Mouse (Mus musculus): ENCODE data around the gene Bend5.

Bend5 gene

DNA sequence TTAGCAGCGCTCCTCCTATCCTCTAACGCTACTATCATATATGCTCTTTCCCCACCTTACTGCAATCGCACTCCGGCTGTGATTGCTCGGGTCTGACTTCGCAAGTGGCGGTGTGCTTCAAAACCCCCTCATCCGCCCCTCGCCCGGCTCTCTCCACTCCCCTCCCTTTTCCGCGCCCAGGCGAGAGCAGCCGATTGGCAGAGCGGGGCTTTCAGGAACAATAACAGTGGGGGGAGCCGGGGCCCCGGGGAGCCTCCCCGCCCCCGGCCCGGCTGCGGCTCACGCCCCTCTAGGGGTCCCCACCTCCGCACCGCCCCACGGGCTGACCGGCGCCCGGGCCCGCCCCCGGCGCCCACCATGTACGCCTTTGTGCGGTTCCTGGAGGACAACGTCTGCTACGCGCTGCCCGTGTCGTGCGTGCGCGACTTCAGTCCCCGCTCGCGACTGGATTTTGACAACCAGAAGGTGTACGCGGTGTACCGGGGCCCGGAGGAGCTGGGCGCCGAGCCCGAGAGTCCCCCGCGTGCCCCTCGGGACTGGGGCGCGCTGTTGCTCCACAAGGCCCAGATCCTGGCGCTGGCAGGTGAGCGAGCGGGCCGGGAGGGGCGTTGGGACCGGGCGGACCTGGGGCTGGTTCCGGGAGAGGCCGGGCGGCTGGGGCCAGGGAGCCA, at the start of gene Bend5:
Bend5 (plus strand) TSS at position 189 of the 671 bp plus-strand sequence.
- DNase-seq: peak; percentile 86 to 90

GRCm38 (mm10) chr4:111367771-111368170, 47.0 kb upstream of the Bend5 start:
- no peak for DNase-seq

- DNase-seq: peak; percentile 56 to 68
Measured at GRCm38 (mm10) chr4:111377159-111377558, 37.6 kb upstream of the Bend5 start.

GRCm38 (mm10) chr4:111378071-111378470, 36.7 kb upstream of the Bend5 start:
- DNase-seq: no peak

DNA sequence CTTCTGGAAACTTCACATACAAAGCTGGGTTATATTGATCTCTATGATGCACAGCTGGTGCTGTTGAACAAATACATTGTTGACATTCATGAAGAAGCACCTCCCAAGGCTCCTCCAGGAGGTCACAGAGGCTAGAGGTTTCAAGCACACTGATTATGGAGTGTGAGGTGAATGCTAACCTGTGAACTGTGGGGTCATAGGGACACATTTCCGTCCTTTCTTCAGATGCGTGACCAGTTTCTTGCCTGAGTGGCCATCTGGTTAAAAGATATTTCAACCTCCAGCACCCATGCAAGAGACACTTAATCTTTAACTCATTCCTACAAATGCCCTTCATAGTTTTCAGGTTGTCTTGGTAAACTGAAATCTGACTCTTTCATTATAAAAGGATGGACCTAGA, 31.7 kb upstream of the Bend5 start:
- peak; percentile 2 to 10 for DNase-seq

DNA sequence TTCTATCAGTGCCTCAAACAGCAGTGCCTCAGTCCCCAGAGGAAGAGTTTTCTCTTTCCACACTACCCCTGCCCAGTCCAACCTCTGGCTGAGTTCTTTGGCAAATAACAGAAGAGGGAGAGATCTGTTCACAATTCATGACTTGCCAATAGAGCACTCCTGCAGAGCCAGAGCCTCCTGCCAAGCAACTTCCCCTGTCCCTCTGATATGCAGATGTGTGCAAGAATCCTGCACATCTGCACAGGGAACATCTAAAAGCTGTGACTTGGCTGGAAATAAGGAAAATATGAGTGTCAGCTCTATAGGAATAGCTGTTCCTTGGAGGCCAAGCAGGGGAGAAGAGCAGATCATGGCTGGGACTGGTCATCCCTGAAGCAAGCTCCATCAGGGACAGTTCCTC, 24.1 kb upstream of the Bend5 start:
- DNase-seq: no peak

GRCm38 (mm10) chr4:111399784-111400183, 15.0 kb upstream of the Bend5 start:
- no peak for DNase-seq

- no peak for DNase-seq
Measured at GRCm38 (mm10) chr4:111400676-111401075, 14.1 kb upstream of the Bend5 start.

DNA sequence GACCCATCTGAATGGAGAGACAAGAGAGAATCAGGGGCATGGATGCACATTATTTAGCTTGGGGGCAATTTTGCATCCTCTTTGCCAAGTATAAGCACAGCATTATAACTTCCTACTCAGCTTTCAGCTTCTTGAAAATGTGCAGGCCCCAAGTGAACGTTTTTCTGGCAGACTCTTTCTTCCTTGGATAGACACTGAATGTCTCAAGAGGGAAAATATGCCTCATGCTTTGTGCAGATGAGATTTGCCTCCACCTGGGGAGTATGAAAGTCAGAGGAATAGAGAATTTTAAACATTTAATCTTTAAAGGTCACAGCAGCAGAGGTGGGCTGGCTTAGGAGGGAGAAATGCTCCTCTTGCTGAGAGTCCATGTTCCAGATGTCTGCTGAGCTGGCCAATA, 11.6 kb upstream of the Bend5 start:
- no peak for DNase-seq

DNA sequence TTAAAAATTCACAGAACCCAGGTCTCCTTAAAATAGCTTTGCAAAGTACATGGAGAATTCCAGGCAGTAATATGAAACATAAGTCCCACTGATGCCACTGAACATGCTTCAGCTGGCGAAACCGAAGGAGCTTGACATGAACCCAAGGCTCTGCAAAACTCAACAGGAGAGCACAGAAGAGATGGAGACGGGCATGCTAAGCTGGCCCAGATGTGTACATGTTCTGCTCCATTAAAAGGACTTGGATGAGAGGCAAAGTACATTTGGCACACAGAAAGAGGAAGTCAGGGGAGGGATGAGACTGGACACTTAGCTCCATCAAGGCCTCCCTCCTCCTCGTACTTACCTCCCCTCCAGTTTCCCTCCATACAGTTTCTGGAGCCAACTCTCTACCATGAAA, 4.1 kb upstream of the Bend5 start:
- no peak for DNase-seq

GRCm38 (mm10) chr4:111414399-111414798, 407 bp upstream of the Bend5 start:
- DNase-seq: peak in 1 of 2 experiments; percentile 23

DNA sequence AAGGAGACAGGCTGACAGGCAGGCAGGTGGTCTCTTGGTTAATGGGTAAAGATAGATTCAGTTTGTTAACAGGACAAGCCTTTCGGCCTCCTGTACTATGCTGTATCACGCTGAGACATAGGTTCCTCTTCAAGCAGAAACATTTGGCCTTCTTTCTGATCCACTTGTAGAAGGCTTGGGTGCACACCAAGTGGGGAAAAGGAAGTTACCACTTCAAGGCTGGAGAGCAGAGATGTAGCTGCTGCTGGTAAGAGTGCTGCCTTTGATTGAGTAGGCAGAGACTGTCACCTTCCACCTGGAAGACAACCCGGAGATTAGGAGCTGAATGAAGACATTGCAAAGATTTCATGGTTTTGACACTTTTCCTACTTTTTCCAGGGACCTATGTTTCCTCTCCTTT, 1.3 kb downstream of the Bend5 start:
- DNase-seq: no peak

GRCm38 (mm10) chr4:111416551-111416950, 1.7 kb downstream of the Bend5 start:
- DNase-seq: no peak

- DNase-seq: no peak
Measured at GRCm38 (mm10) chr4:111417716-111418115, 2.9 kb downstream of the Bend5 start.

- DNase-seq: no peak
Measured at GRCm38 (mm10) chr4:111419476-111419875, 4.7 kb downstream of the Bend5 start.

DNA sequence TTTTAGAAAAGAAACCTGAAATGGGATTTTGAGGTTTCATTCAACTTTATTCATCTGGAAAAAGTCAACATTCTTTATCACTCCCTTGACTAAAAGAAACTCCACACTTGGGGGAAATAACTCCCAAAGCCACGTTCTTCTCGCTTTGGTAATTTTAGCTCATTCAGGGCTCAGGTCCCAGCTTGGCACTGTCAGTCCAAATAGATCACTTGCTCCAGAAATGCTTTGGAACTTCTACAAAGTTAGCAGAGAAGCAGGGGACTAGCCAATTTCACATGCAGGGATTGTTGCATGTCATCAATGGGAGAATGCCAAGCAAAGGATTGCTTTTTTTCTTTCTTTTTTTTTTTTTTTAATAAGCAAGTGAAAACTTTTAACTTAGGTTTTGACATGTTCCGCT, 5.2 kb downstream of the Bend5 start:
- DNase-seq: no peak

- DNase-seq: no peak
Measured at GRCm38 (mm10) chr4:111420955-111421354, 6.1 kb downstream of the Bend5 start.

GRCm38 (mm10) chr4:111421785-111422184, 7.0 kb downstream of the Bend5 start:
- DNase-seq: no peak

DNA sequence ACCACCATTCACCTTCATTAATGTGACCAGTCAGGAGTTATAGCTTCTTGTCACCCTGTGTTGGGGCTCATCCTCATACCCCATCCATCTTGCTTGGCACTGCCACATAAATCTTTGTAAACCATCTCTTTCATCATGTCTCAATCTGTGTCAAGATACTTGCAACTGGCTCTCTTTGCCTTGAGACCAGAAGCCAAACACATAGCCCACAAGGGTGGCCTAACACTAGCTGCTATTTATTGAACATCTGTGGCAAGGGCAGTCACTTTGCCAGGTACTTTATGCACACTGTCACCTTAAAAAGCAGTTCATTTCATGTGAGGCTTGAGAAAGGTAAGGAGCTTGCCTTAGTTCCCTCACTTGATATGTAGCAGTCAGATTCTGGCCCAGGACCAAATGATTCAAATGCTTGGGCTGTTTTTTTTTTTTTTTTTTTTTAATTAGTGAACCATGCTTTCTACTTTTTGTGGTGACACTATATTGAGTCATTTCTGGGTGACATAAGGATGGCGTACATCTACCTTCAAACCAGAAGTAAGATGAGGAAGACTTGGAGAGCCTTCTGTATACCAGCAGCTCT, 9.7 kb downstream of the Bend5 start:
- DNase-seq: no peak

GRCm38 (mm10) chr4:111425170-111425569, 10.4 kb downstream of the Bend5 start:
- DNase-seq: peak in 1 of 2 experiments; percentile 22

GRCm38 (mm10) chr4:111431186-111431585, 16.4 kb downstream of the Bend5 start:
- DNase-seq: peak; percentile 44 to 60

- no peak for DNase-seq
Measured at GRCm38 (mm10) chr4:111432013-111432412, 17.2 kb downstream of the Bend5 start.

DNA sequence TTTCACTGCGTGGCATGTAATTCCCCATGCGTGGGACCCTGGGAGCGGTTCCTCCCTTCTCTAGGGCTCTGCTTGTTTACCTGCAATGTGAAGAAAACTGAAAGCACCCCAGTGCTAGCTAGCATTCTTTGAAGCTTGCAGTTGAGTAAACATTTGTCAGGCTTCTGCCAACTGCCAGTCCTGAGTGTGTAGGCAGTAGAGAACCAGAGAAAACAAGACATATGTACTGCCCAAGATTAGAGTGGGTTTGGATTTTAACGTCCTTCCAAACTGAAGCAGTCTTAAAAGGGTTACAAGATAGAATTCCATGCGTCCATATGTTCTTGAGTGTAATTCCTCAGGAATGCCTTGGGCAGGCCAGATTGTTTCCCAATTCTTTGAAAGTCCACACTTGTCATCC, 17.6 kb downstream of the Bend5 start:
- DNase-seq: no peak

DNA sequence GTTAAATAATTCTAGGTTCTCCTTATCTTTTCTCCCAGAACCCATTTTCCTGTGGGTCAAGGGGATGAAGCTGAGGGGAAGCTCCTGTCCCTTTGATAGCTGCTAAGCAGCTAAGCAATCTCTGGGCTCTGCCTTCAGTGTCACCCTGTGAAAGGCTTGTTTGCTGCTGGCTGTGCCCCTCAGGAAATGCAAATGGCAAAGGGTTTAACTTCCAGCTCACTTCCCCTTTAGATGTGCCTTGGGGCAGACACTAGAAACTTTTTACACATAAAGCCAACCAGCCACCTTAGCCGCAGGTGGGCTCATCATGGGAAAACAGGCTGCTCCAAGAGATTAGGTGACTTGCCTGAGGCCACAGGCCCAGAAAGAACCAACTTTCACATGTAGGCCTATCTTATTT, 26.9 kb downstream of the Bend5 start:
- no peak for DNase-seq

Data from kidney, postnatal 4 days (tissue).